Mouse (Mus musculus) brain, embryonic 14.5 days (tissue): ENCODE measurements around the gene Blzf1. TPM values are rescaled to one million over a fixed set of nuclear protein-coding genes. Genes with fewer than 3 reads are reported as not detected.

Experiments
- DNase-seq: peaks from one replicate; pipeline ENCODE4 v3.0.0-alpha.2; 2011; ENCODE audit warnings: low read depth
- CTCF ChIP-seq: fragments of 200-500 bp; IDR thresholded peaks from 2 replicates; pipeline ENCODE4 v1.5.1; 2012; ENCODE audit warnings: inconsistent platforms, mild to moderate bottlenecking, moderate library complexity, borderline replicate concordance; ENCODE audit not compliant: insufficient read depth, insufficient read length; ENCODE audit errors: extremely low read depth
- POLR2A ChIP-seq: fragments of 200-500 bp; IDR thresholded peaks from 2 replicates; pipeline ENCODE4 v1.6.1; 2012; ENCODE audit warnings: mild to moderate bottlenecking, inconsistent platforms, borderline replicate concordance; ENCODE audit not compliant: poor library complexity, insufficient read depth, insufficient read length, severe bottlenecking; ENCODE audit errors: extremely low read depth
- polyA plus RNA-seq: library from polyadenylated mRNA; depleted of rRNA; stranded (reverse); fragments of >200 nt; gene quantifications from 2 replicates; pipeline ENCODE4 v1.2.3, GENCODE M21; 2012

Blzf1 gene
- polyA plus RNA-seq, 1 experiment: 12.3 TPM

- TF ChIP-seq CTCF (no peak), POLR2A (no peak)
- no peak for DNase-seq
These were observed 14.1 kb upstream of the Blzf1 start for GRCm38 (mm10) chr1:164321408-164321807.

GRCm38 (mm10) chr1:164320731-164321130 is 13.4 kb upstream of the Blzf1 start:
- TF ChIP-seq CTCF (no peak), POLR2A (no peak)

GRCm38 (mm10) chr1:164319542-164320140 is 12.4 kb upstream of the Blzf1 start:
- TF ChIP-seq CTCF: no peak
- TF ChIP-seq POLR2A: no peak
- no peak for DNase-seq

More at GRCm38 (mm10) chr1:164320731-164321130, 13.4 kb upstream of the Blzf1 start:
- peak; percentile 84 for DNase-seq

GRCm38 (mm10) chr1:164318474-164318873 is 11.2 kb upstream of the Blzf1 start:
- no peak for TF ChIP-seq POLR2A
- TF ChIP-seq CTCF: no peak
- no peak for DNase-seq

- TF ChIP-seq POLR2A (no peak), CTCF (no peak)
- DNase-seq: no peak
These were observed 10.0 kb upstream of the Blzf1 start for GRCm38 (mm10) chr1:164317261-164317660.

GRCm38 (mm10) chr1:164316697-164317096 is 9.4 kb upstream of the Blzf1 start:
- DNase-seq: peak; percentile 87
- no peak for TF ChIP-seq POLR2A
- peak; percentile 87; the same call in 1 of the 2 replicates for TF ChIP-seq CTCF

- peak; percentile 8 for DNase-seq
- TF ChIP-seq CTCF (peak; percentile 66; the same call in 1 of the 2 replicates), POLR2A (no peak)
These were observed 8.0 kb upstream of the Blzf1 start for GRCm38 (mm10) chr1:164315266-164315665.

GRCm38 (mm10) chr1:164314085-164314484 is 6.8 kb upstream of the Blzf1 start:
- TF ChIP-seq CTCF: no peak
- TF ChIP-seq POLR2A: no peak
- DNase-seq: no peak

- DNase-seq: no peak
- TF ChIP-seq POLR2A (no peak), CTCF (no peak)
These were observed 633 bp upstream of the Blzf1 start for GRCm38 (mm10) chr1:164307922-164308321.

GRCm38 (mm10) chr1:164303821-164304220 is 3.5 kb downstream of the Blzf1 start, which contains the start of gene Nme7:
Gene Nme7 (plus strand): TSS chr1:164304121.
- DNase-seq: no peak
- TF ChIP-seq CTCF (no peak), POLR2A (no peak)

GRCm38 (mm10) chr1:164301949-164302348 is 5.3 kb downstream of the Blzf1 start:
- TF ChIP-seq CTCF (no peak), POLR2A (no peak)
- DNase-seq: no peak

GRCm38 (mm10) chr1:164296473-164296872 is 10.8 kb downstream of the Blzf1 start:
- no peak for DNase-seq
- TF ChIP-seq POLR2A (no peak), CTCF (no peak)
